Mouse (Mus musculus) heart, adult 2 months (tissue): ENCODE results near the gene Pdcd7. TPM values are rescaled to one million over a fixed set of nuclear protein-coding genes. Genes with fewer than 3 reads are reported as not detected.

Experiments used
- DNase-seq, 2 experiments: peaks; one replicate each; pipeline ENCODE4 v3.0.0; 2021
- H3K27ac ChIP-seq: fragments of 200-600 bp; 2 replicates; pipeline ENCODE4 v1.8.1; 2022
- H3K27me3 ChIP-seq: fragments of 200-500 bp; 2 replicates; pipeline ENCODE4 v1.6.1; 2012; ENCODE audit warnings: mild to moderate bottlenecking, low read length, inconsistent platforms, mixed read lengths; ENCODE audit not compliant: control insufficient read depth, insufficient read depth
- H3K36me3 ChIP-seq: fragments of 200-500 bp; 2 replicates; pipeline ENCODE4 v1.6.1; 2012; ENCODE audit warnings: low read length, inconsistent platforms; ENCODE audit not compliant: control insufficient read depth, insufficient read depth
- H3K4me1 ChIP-seq: fragments of 200-500 bp; 2 replicates; pipeline ENCODE4 v1.6.1; 2011; ENCODE audit warnings: low read length; ENCODE audit not compliant: control insufficient read depth, insufficient read depth
- H3K4me3 ChIP-seq: fragments of 200-600 bp; 2 replicates; pipeline ENCODE4 v1.8.1; 2022
- H3K79me2 ChIP-seq: fragments of 200-500 bp; replicated peaks from 2 replicates; pipeline ENCODE4 v1.6.1; 2012; ENCODE audit warnings: mild to moderate bottlenecking, inconsistent platforms, low read length, moderate library complexity, mixed read lengths; ENCODE audit not compliant: control insufficient read depth, insufficient read depth
- H3K9ac ChIP-seq: fragments of 200-500 bp; 2 replicates; pipeline ENCODE4 v1.6.1; 2012; ENCODE audit warnings: low read depth, mild to moderate bottlenecking, control low read depth, inconsistent platforms, low read length, mixed read lengths
- CTCF ChIP-seq: fragments of 200-600 bp; IDR thresholded peaks from 2 replicates; pipeline ENCODE4 v1.8.1; 2022; ENCODE audit warnings: antibody characterized with exemption, mild to moderate bottlenecking, moderate library complexity
- EP300 ChIP-seq: fragments of 200-500 bp; IDR thresholded peaks from 2 replicates; pipeline ENCODE4 v1.6.1; 2011; ENCODE audit warnings: low read depth, low read length, control low read depth; ENCODE audit not compliant: insufficient read depth
- POLR2A ChIP-seq: fragments of 200-500 bp; IDR thresholded peaks from 2 replicates; pipeline ENCODE4 v1.6.1; 2011; ENCODE audit warnings: mild to moderate bottlenecking, low read depth, low read length, control low read depth; ENCODE audit not compliant: insufficient read depth
- WGBS: fragments of 180-500 bp; shearing (Covaris S2); methylation state at CpG from one replicate; pipeline ENCODE4 v1.1.7; 2018; 5-methylcytosine and 5-hydroxymethylcytosine counted together
- intact Hi-C: fragments of 180-260 bp; cut with DNase I; formaldehyde crosslinking; loops from one replicate; pipeline ENCODE4 v1.15.1; 2025
- polyA plus RNA-seq: library from polyadenylated mRNA; depleted of rRNA; stranded (reverse); fragments of >200 nt; gene quantifications from 2 replicates; pipeline ENCODE4 v1.2.3, GENCODE M21; 2012
- total RNA-seq, 2 experiments: library from RNA; stranded (reverse); gene quantifications; 2 replicates each; pipeline ENCODE4 v1.2.3; 2021

Pdcd7 gene
- total and polyA plus RNA-seq, 3 experiments = 6.6 to 13.9 (median 13.6) TPM

- Histone ChIP-seq H3K79me2 (no peaks in the 10 kb centered on the region), H3K27ac (peak overlapping the region; percentile 48), H3K4me1 (no peaks in the 10 kb centered on the region), H3K9ac (no peak overlapping the region), H3K4me3 (no peak overlapping the region), H3K27me3 (no peaks in the 10 kb centered on the region), H3K36me3 (no peaks in the 10 kb centered on the region)
- TF ChIP-seq CTCF (no peak), EP300 (no peak), POLR2A (no peak)
- WGBS = 55% methylated on average over 5 of the region's 5 CpGs
- intact Hi-C loops = no loop called here
- DNase-seq = peak in 1 of 2 experiments; percentile 46
Measured at GRCm38 (mm10) chr9:65374468-65375162, 28.7 kb downstream of the Pdcd7 start.

GRCm38 (mm10) chr9:65375163-65375934 lies 29.4 kb downstream of the Pdcd7 start:
- DNase-seq = no peak
- no peak overlapping the region for H3K4me3 ChIP-seq

GRCm38 (mm10) chr9:65381017-65381590 lies 35.2 kb downstream of the Pdcd7 start:
- Histone ChIP-seq H3K27ac (no peak overlapping the region), H3K4me1 (peaks cover 6% of the 10 kb centered on the region), H3K9ac (no peak overlapping the region), H3K4me3 (no peak overlapping the region), H3K79me2 (no peaks in the 10 kb centered on the region), H3K27me3 (no peaks in the 10 kb centered on the region), H3K36me3 (no peaks in the 10 kb centered on the region)
- 71% methylated on average over 4 of the region's 4 CpGs for WGBS
- no peak for DNase-seq
- TF ChIP-seq CTCF (no peak), POLR2A (no peak), EP300 (no peak)
- intact Hi-C loops = no loop called here

More at GRCm38 (mm10) chr9:65375163-65375934, 29.4 kb downstream of the Pdcd7 start:
- Histone ChIP-seq H3K9ac (no peak overlapping the region), H3K36me3 (no peaks in the 10 kb centered on the region), H3K4me1 (no peaks in the 10 kb centered on the region), H3K27me3 (no peaks in the 10 kb centered on the region), H3K79me2 (no peaks in the 10 kb centered on the region), H3K27ac (peak overlapping the region; percentile 48; the same call in 1 of the 2 replicates)
- 80% methylated on average over 9 of the region's 9 CpGs for WGBS
- no peak for TF ChIP-seq POLR2A
- 0 out of 2 replicates have a peak, but pooled peaks have one; percentile 17 for TF ChIP-seq CTCF
- intact Hi-C loops = no loop called here

DNA sequence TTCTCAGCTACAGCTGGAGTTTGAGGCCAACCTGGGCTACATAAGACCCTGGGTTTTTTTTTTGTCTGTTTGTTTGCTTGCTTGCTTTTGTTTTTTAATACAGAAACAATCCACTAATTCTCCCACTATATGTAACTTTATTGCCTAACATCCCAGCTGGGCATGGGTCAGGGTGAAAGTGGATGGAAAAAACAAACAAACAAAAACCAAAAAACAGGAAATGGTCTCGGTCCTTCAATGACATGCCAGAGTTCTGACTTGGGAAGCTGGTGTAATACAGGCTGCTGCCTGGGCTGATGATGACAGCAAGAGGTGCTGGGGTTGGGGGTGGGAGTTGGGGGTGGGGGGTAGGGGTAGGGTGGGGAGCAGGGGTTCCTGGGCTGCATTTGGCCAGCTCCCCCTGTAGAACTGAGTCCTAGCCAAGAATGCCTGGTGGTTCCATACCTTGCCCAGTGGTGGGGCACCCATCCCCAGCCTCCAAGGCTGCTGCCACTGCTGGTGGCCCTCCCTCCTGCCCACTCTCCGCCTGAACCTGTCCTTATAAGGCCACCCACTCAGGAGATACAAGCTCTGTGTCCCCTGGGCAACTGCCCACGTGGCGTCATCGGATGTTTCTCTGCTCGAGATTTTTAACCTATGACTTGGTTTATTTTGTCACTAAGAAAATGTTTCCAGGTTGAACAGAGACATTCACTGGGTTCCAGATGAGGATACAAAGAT lies 36.3 kb downstream of the Pdcd7 start:
- TF ChIP-seq CTCF (no peak), POLR2A (no peak), EP300 (no peak)
- no peak overlapping the region for H3K9ac ChIP-seq
- H3K4me3 ChIP-seq = no peak overlapping the region
- no peak for DNase-seq
- no peaks in the 10 kb centered on the region for H3K36me3 ChIP-seq
- H3K4me1 ChIP-seq = peaks cover 6% of the 10 kb centered on the region
- H3K27ac ChIP-seq = no peak overlapping the region; the same call in 1 of the 2 replicates
- intact Hi-C loops = no loop called here
- WGBS = 49% methylated on average over 6 of the region's 6 CpGs
- no peaks in the 10 kb centered on the region for H3K27me3 ChIP-seq
- no peaks in the 10 kb centered on the region for H3K79me2 ChIP-seq

DNA sequence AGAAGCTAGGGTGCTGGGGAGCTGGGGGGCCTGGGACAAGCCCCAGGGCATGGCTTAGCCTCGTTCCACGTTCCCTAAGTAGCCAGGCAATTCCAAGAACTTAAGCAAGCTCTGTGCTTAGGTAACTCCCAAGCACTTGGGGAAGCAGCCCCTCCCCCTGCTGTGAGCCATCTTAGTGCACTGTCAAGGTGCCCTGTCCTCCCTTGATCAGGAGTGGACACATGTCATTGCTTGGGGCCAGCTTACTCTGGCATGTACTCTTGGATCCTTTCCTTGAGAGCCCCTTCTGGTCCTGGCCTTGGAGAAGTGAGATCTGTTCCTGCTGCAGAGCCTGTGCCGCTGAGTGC lies 36.8 kb downstream of the Pdcd7 start:
- Histone ChIP-seq H3K4me1 (peaks cover 6% of the 10 kb centered on the region), H3K27me3 (no peaks in the 10 kb centered on the region), H3K79me2 (no peaks in the 10 kb centered on the region), H3K27ac (peak overlapping the region; percentile 41), H3K4me3 (no peak overlapping the region), H3K36me3 (no peaks in the 10 kb centered on the region), H3K9ac (no peak overlapping the region)
- intact Hi-C loops = no loop called here
- TF ChIP-seq CTCF = no peak
- TF ChIP-seq EP300 = no peak
- no peak for TF ChIP-seq POLR2A
- DNase-seq = no peak
- WGBS = 57% methylated on average over 3 of the region's 3 CpGs
